Mouse (Mus musculus) bone marrow, adult 2 months (tissue): ENCODE results near the gene Fgf12.

Experiments
- CTCF ChIP-seq: fragments of 200-500 bp; IDR thresholded peaks from 2 replicates; pipeline ENCODE4 v1.5.1; 2011; ENCODE audit warnings: low read length, control low read depth; ENCODE audit not compliant: control insufficient read depth, insufficient read depth
- POLR2A ChIP-seq: fragments of 200-500 bp; IDR thresholded peaks from 2 replicates; pipeline ENCODE4 v1.6.1; 2011; ENCODE audit warnings: low read depth, mild to moderate bottlenecking, control low read depth, low read length, borderline replicate concordance; ENCODE audit not compliant: control insufficient read depth

DNA sequence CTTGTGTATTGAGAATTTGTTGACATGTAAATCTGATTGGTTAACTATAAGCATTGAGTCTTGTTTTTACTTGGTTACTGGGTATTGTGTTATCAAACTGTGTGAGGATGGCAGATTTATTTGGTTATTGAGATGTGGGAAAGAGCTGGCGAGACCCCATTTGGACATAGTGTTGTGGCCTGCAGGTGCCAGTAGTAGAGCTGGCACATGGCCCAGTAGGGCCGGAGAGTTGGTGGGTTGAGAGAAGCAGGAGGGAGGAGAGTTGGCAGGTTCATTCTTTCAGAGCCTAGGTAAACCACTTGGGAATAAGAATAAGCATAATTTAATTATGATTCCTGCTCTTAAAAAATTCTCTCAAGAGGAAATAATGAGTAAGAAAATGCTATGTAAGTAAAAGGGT is 625.9 kb downstream of the Fgf12 start:
- TF ChIP-seq POLR2A (no peak), CTCF (no peak)
